Mouse (Mus musculus) kidney, adult 8-10 months (tissue): Measurements from ENCODE around the gene Prps1l1.

Experiments
- DNase-seq, 2 experiments: peaks; one replicate each; pipeline ENCODE4 v3.0.0; 2022

Prps1l1 gene

GRCm38 (mm10) chr12:34984461-34984860 is at the start of gene Prps1l1:
Gene Prps1l1 (plus strand): TSS chr12:34984761.
- DNase-seq, result no peak

- peak in 1 of 2 experiments; percentile 20 for DNase-seq
Observed at GRCm38 (mm10) chr12:34937918-34938317, 46.6 kb upstream of the Prps1l1 start.

GRCm38 (mm10) chr12:34949066-34949706 is 35.4 kb upstream of the Prps1l1 start:
- no peak for DNase-seq

- no peak for DNase-seq
Observed at GRCm38 (mm10) chr12:34975991-34976390, 8.6 kb upstream of the Prps1l1 start.

- no peak for DNase-seq
Observed at GRCm38 (mm10) chr12:34985865-34986264, 1.3 kb downstream of the Prps1l1 start.

- DNase-seq, result no peak
Observed at GRCm38 (mm10) chr12:34989537-34990200, 5.1 kb downstream of the Prps1l1 start.

- DNase-seq, result no peak
Observed at GRCm38 (mm10) chr12:34990387-34990786, 5.8 kb downstream of the Prps1l1 start.

GRCm38 (mm10) chr12:34991900-34992299 is 7.3 kb downstream of the Prps1l1 start:
- DNase-seq, result no peak

GRCm38 (mm10) chr12:34997597-34998182 is 13.1 kb downstream of the Prps1l1 start:
- DNase-seq, result no peak

- no peak for DNase-seq
Observed at GRCm38 (mm10) chr12:34998778-34999467, 14.4 kb downstream of the Prps1l1 start.

GRCm38 (mm10) chr12:35000323-35000722 is 15.8 kb downstream of the Prps1l1 start:
- DNase-seq, result no peak

GRCm38 (mm10) chr12:35005748-35006147 is 21.2 kb downstream of the Prps1l1 start:
- DNase-seq, result no peak

- DNase-seq, result no peak
Observed at GRCm38 (mm10) chr12:35007851-35008250, 23.3 kb downstream of the Prps1l1 start.

- DNase-seq, result no peak
Observed at GRCm38 (mm10) chr12:35008340-35009137, 24.0 kb downstream of the Prps1l1 start.

GRCm38 (mm10) chr12:35011462-35011861 is 26.9 kb downstream of the Prps1l1 start:
- no peak for DNase-seq

- DNase-seq, result no peak
Observed at GRCm38 (mm10) chr12:35013950-35014349, 29.4 kb downstream of the Prps1l1 start.

- no peak for DNase-seq
Observed at GRCm38 (mm10) chr12:35016056-35016455, 31.5 kb downstream of the Prps1l1 start.

GRCm38 (mm10) chr12:35016481-35017250 is 32.1 kb downstream of the Prps1l1 start:
- DNase-seq, result no peak

- DNase-seq, result no peak
Observed at GRCm38 (mm10) chr12:35018679-35019237, 34.2 kb downstream of the Prps1l1 start.

GRCm38 (mm10) chr12:35021285-35021684 is 36.7 kb downstream of the Prps1l1 start:
- no peak for DNase-seq

- no peak for DNase-seq
Observed at GRCm38 (mm10) chr12:35022066-35022465, 37.5 kb downstream of the Prps1l1 start.
